Mouse (Mus musculus) myocyte (in vitro differentiated cells): ENCODE measurements at regions not wholly inside any gene's neighbourhood (a gene's known extent, or its start where the extent isn't known, plus 50 kb on each side); places are given as distances from the start of the nearest gene placed in this dataset.

Experiments
- CEBPB ChIP-seq: IDR thresholded peaks from 2 replicates; pipeline ENCODE4 v1.6.1; 2011; ENCODE audit warnings: mild to moderate bottlenecking, moderate library complexity; ENCODE audit not compliant: poor library complexity, insufficient read depth, severe bottlenecking
- E2F4 ChIP-seq: IDR thresholded peaks from one replicate; pipeline ENCODE4 v1.6.1; 2011; ENCODE audit warnings: mild to moderate bottlenecking, control low read depth, moderate library complexity; ENCODE audit not compliant: insufficient read depth
- MAX ChIP-seq: IDR thresholded peaks from one replicate; pipeline ENCODE4 v1.6.1; 2011; ENCODE audit warnings: low read depth, mild to moderate bottlenecking, control low read depth
- POLR2A ChIP-seq: IDR thresholded peaks from one replicate; pipeline ENCODE4 v1.6.1; 2011; ENCODE audit warnings: low read depth, mild to moderate bottlenecking, control low read depth, moderate library complexity; ENCODE audit not compliant: insufficient read length
- POLR2AphosphoS2 ChIP-seq: IDR thresholded peaks from one replicate; pipeline ENCODE4 v1.6.1; 2011; ENCODE audit warnings: low read depth, control low read depth; ENCODE audit not compliant: insufficient read length
- SRF ChIP-seq: IDR thresholded peaks from one replicate; pipeline ENCODE4 v1.6.1; 2011; ENCODE audit warnings: low read depth; ENCODE audit not compliant: control insufficient read depth, insufficient read length
- TCF12 ChIP-seq: IDR thresholded peaks from one replicate; pipeline ENCODE4 v1.6.1; 2011; ENCODE audit warnings: mild to moderate bottlenecking, control low read depth; ENCODE audit not compliant: poor library complexity, insufficient read depth, severe bottlenecking
- TCF3 ChIP-seq: IDR thresholded peaks from one replicate; pipeline ENCODE4 v1.6.1; 2011; ENCODE audit warnings: low read depth, control low read depth; ENCODE audit not compliant: insufficient read length

DNA sequence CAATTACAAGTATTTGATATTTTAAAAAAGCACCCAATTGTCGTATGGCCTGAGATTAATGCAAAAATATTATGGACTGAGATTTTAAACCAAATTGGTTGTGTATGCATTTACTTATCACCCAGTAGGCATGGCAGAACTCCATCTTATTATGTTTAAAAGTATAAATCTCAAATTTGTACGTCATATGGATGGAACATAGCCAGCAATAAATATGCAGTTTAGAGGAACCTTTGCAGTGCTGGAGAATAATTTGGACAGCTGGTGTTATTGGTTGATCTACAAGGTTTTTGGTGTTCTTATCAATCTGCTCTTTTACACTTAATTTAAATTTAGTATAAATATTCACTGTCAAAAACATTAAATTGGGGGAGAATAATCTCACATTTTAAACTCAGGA lies 233.9 kb downstream of the Hsfy2 start:
- TF ChIP-seq SRF (no peak), MAX (no peak), POLR2A (no peak), CEBPB (no peak), TCF3 (no peak), E2F4 (no peak), POLR2AphosphoS2 (no peak), TCF12 (no peak)
